Mouse (Mus musculus) stomach, postnatal 0 days (tissue): ENCODE measurements around the gene Bean1. TPM values are rescaled to one million over a fixed set of nuclear protein-coding genes. Genes with fewer than 3 reads are reported as not detected.
A peak's percentile ranks its signal among the peaks of the same experiment; 100 is the strongest.

Experiments
- ATAC-seq: fragments of 200-750 bp; cut with Nextera tagmentation; 2 replicates; pipeline ENCODE4 v1.8.0; 2017; ENCODE audit not compliant: low FRiP score, low TSS enrichment
- DNase-seq: peaks from one replicate; pipeline ENCODE4 v3.0.0-alpha.2; 2016; ENCODE audit warnings: low spot score
- H3K27ac ChIP-seq: fragments of 300-500 bp; sonication (generic); replicated peaks from 2 replicates; pipeline ENCODE4 v1.5.1; 2014; ENCODE audit warnings: mild to moderate bottlenecking, control low read depth
- H3K27me3 ChIP-seq: fragments of 300-500 bp; sonication (generic); 2 replicates; pipeline ENCODE4 v1.6.1; 2014; ENCODE audit warnings: low read length; ENCODE audit not compliant: control insufficient read depth, insufficient read depth
- H3K36me3 ChIP-seq: fragments of 300-500 bp; sonication (generic); 2 replicates; pipeline ENCODE4 v1.6.1; 2014; ENCODE audit warnings: low read length, mixed read lengths; ENCODE audit not compliant: control insufficient read depth, insufficient read depth
- H3K4me1 ChIP-seq: fragments of 300-500 bp; sonication (generic); replicated peaks from 2 replicates; pipeline ENCODE4 v1.6.1; 2014; ENCODE audit warnings: antibody characterized with exemption; ENCODE audit not compliant: control insufficient read depth, insufficient read depth
- H3K4me2 ChIP-seq: fragments of 300-500 bp; sonication (generic); replicated peaks from 2 replicates; pipeline ENCODE4 v1.6.1; 2014; ENCODE audit warnings: low read depth, mild to moderate bottlenecking, control low read depth, moderate library complexity
- H3K4me3 ChIP-seq: fragments of 300-500 bp; sonication (generic); 2 replicates; pipeline ENCODE4 v1.5.1; 2014; ENCODE audit warnings: low read depth, low read length, control low read depth
- H3K9ac ChIP-seq: fragments of 300-500 bp; sonication (generic); 2 replicates; pipeline ENCODE4 v1.6.1; 2014; ENCODE audit warnings: mild to moderate bottlenecking, low read length, control low read depth, mixed read lengths
- H3K9me3 ChIP-seq: fragments of 300-500 bp; sonication (generic); 2 replicates; pipeline ENCODE4 v1.6.1; 2016; ENCODE audit warnings: low read length; ENCODE audit not compliant: control insufficient read depth
- CTCF ChIP-seq: IDR thresholded peaks from 2 replicates; pipeline ENCODE4 v1.5.1; 2016; ENCODE audit warnings: antibody characterized with exemption, low read depth, mild to moderate bottlenecking, moderate library complexity
- EP300 ChIP-seq: optimal IDR thresholded peaks from 2 replicates; pipeline ENCODE3; 2016; ENCODE audit warnings: antibody characterized with exemption
- WGBS: fragments of 180-500 bp; shearing (Covaris S2); extraction: QIAGEN DNeasy Blood & Tissue Kit; methylation state at CpG from one replicate; pipeline ENCODE4 v1.1.7; 2014; 5-methylcytosine and 5-hydroxymethylcytosine counted together
- polyA plus RNA-seq: library from polyadenylated mRNA; unstranded; fragments of >200 nt; fragmentation: Nextera tagmentation; extraction: Ambion mirVana; gene quantifications from 2 replicates; pipeline ENCODE4 v1.2.1, GENCODE M21; 2015

Gene Bean1
- polyA plus RNA-seq, 1 experiment from 2014 or later = 0.81 TPM

DNA sequence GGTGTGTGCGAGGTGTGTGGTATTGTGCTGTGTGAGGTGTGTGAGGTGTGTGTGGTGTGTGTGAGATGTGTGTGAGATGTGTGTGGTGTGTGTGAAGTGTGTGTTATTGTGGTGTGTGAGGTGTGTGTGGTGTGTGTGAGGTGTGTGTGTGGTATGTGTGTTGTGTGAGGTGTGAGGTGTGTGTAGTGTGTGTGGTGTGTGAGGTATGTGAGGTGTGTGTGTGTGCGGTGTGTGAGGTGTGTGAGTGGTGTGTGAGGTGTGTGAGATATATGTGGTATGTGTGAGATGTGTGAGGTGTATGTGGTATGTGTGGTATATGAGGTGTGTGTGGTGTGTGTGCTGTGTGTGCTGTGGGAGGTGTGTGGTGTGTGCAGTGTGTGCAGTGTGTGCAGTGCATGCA, 22.3 kb upstream of the Bean1 start:
- Histone ChIP-seq H3K27ac (no peak overlapping the region), H3K9me3 (no peaks in the 10 kb centered on the region), H3K36me3 (no peaks in the 10 kb centered on the region), H3K4me1 (no peaks in the 10 kb centered on the region), H3K27me3 (no peaks in the 10 kb centered on the region), H3K4me3 (no peak overlapping the region), H3K4me2 (no peak overlapping the region), H3K9ac (no peak overlapping the region)
- TF ChIP-seq EP300 (no peak), CTCF (no peak)
- DNase-seq = no peak
- 91% methylated on average over 2 of the region's 2 CpGs for WGBS
- 0 out of 2 replicates have a peak, but pooled peaks have one; percentile 24 for ATAC-seq

GRCm38 (mm10) chr8:104160731-104161130, 9.5 kb upstream of the Bean1 start:
- ATAC-seq (no peak), DNase-seq (no peak)
- no peaks in the 10 kb centered on the region for H3K27me3 ChIP-seq
- H3K27ac ChIP-seq = no peak overlapping the region
- H3K9me3 ChIP-seq = no peaks in the 10 kb centered on the region
- H3K4me1 ChIP-seq = no peaks in the 10 kb centered on the region
- H3K4me2 ChIP-seq = no peak overlapping the region
- WGBS = 65% methylated on average over 5 of the region's 5 CpGs
- no peak overlapping the region for H3K4me3 ChIP-seq
- no peak overlapping the region for H3K9ac ChIP-seq
- no peak for TF ChIP-seq CTCF
- no peak for TF ChIP-seq EP300
- H3K36me3 ChIP-seq = no peaks in the 10 kb centered on the region

- no peak overlapping the region for H3K4me3 ChIP-seq
- no peaks in the 10 kb centered on the region for H3K36me3 ChIP-seq
- H3K9ac ChIP-seq = no peak overlapping the region
- H3K9me3 ChIP-seq = no peaks in the 10 kb centered on the region
- no peak overlapping the region for H3K27ac ChIP-seq
- TF ChIP-seq EP300 = no peak
- no peak for TF ChIP-seq CTCF
- H3K4me2 ChIP-seq = no peak overlapping the region
- H3K4me1 ChIP-seq = no peaks in the 10 kb centered on the region; the same call in 1 of the 2 replicates
- WGBS = 66% methylated on average over 3 of the region's 3 CpGs
- no peaks in the 10 kb centered on the region for H3K27me3 ChIP-seq
- ATAC-seq = no peak
- DNase-seq = no peak
Measured at GRCm38 (mm10) chr8:104169461-104169860, 781 bp upstream of the Bean1 start.

DNA sequence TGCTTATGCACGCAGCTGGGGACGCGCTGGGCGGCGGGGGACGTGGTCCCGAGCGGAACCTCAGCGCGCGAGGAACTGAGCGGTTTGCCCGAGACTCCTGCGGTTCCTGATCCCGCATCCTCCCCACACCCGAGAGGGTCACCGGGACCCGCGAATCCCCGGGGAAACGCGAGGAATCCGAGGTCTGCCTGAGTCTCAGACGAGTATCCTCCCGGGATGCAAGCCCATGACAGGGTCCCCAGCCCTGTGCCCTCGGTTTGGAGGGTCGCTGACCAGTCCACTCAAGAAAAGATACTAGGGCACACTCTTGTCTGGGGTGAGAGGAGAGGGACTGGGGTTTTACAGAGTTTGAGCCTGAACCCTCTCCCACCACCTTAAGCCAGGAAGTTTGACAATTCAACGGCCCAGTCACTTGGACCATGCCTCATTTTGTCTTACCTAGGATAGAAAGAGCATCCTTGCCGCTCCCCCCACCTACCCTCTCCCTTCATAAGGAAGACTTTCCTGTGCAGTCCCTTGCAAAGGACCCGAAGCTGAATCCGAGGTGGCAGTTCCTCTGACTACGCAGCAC, 893 bp downstream of the Bean1 start:
- no peak for DNase-seq
- Histone ChIP-seq H3K4me3 (peak overlapping the region; percentile 57), H3K27ac (no peak overlapping the region), H3K27me3 (no peaks in the 10 kb centered on the region), H3K36me3 (no peaks in the 10 kb centered on the region), H3K4me2 (peak overlapping the region; percentile 96), H3K9me3 (no peaks in the 10 kb centered on the region), H3K9ac (peak overlapping the region; percentile 68), H3K4me1 (no peaks in the 10 kb centered on the region; the same call in 1 of the 2 replicates)
- TF ChIP-seq EP300 (no peak), CTCF (no peak)
- ATAC-seq = no peak
- 9% methylated on average over 23 of the region's 32 CpGs for WGBS

DNA sequence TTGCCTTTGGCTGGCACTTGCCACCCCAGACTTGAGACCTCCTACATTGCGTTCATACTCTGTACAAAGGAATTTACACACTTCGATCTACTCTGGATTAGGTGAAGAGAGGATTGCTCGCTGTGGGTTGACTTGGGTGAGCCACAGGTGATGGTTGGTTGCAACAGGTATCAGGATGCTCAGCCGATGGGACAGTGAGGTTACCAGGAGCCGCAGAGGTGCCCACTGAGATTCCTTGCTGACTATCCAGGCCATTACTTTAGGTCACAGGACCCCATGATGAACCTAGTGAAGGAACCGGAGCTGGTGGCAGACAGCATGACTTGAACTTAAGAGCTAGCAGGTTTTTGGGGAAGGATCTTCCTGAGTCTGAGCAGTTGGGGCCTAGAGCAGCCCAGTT, 2.2 kb downstream of the Bean1 start:
- Histone ChIP-seq H3K27me3 (no peaks in the 10 kb centered on the region), H3K9me3 (no peaks in the 10 kb centered on the region), H3K27ac (no peak overlapping the region), H3K4me1 (no peaks in the 10 kb centered on the region; the same call in 1 of the 2 replicates), H3K4me3 (no peak overlapping the region), H3K4me2 (no peak overlapping the region), H3K36me3 (no peaks in the 10 kb centered on the region), H3K9ac (no peak overlapping the region)
- TF ChIP-seq CTCF (no peak), EP300 (no peak)
- WGBS = 85% methylated on average over 6 of the region's 6 CpGs
- ATAC-seq (no peak), DNase-seq (no peak)

DNA sequence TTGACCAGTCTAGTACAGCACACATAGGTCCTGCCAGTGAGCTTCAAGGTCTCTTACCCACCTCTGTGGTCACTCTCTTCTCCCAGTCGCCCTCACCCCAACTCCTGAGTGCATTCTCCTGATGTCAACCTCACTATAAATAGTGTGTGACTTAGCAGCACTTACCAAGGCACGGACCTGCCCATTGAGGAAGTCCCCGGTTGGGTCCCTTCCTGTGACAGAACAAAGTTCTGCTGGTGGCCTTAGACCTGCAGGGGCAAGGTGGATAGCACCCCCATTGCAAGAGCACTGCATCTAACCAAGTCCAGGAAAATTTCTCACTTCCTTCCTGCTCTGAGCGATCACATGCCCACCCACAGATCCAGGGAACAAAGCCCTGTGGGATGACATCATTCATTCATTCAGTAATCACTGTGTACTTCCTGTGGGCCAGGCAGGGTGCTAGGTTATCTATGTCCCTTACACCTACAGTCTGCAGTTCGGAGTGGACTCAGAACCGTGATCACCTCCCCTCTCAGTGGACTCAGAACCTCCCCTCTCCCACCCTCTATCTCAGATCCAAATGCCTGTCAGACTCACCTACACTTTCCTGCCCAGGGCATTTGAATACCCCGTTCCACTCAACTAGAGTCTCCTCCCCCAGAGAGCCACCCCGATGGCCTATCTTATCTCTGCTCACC, 5.7 kb downstream of the Bean1 start:
- Histone ChIP-seq H3K4me2 (no peak overlapping the region), H3K9me3 (no peaks in the 10 kb centered on the region), H3K4me3 (no peak overlapping the region), H3K9ac (no peak overlapping the region), H3K27me3 (no peaks in the 10 kb centered on the region), H3K27ac (no peak overlapping the region), H3K4me1 (no peaks in the 10 kb centered on the region; the same call in 1 of the 2 replicates), H3K36me3 (no peaks in the 10 kb centered on the region)
- no peak for TF ChIP-seq EP300
- TF ChIP-seq CTCF = no peak
- DNase-seq = no peak
- WGBS = 59% methylated on average over 8 of the region's 8 CpGs
- peak; percentile 68 for ATAC-seq
